Mouse (Mus musculus) kidney, adult 8-10 months (tissue): Measurements from ENCODE around the gene Gm11541.
"Not testable (repeated sequence)": the region's sequence is repeated elsewhere in the genome, so short reads cannot be mapped to it uniquely, and the experiment has no call there.

Experiments used
- DNase-seq, 2 experiments: peaks; one replicate each; pipeline ENCODE4 v3.0.0; 2022

The Gm11541 gene

GRCm38 (mm10) chr11:94697140-94697539 is 7.2 kb downstream of the Gm11541 start:
- DNase-seq = no peak

- DNase-seq = no peak
These were observed 8.8 kb downstream of the Gm11541 start for GRCm38 (mm10) chr11:94695508-94695907.

- DNase-seq = not testable (repeated sequence)
These were observed 11.8 kb downstream of the Gm11541 start for GRCm38 (mm10) chr11:94692502-94692901.

GRCm38 (mm10) chr11:94687178-94687577 is 17.1 kb downstream of the Gm11541 start:
- DNase-seq = no peak

GRCm38 (mm10) chr11:94682427-94682826 is 21.9 kb downstream of the Gm11541 start:
- DNase-seq = no peak

GRCm38 (mm10) chr11:94681640-94682039 is 22.7 kb downstream of the Gm11541 start:
- no peak for DNase-seq

- no peak for DNase-seq
These were observed 23.7 kb downstream of the Gm11541 start for GRCm38 (mm10) chr11:94680639-94681038.

GRCm38 (mm10) chr11:94677607-94678145 is 26.6 kb downstream of the Gm11541 start:
- no peak for DNase-seq

GRCm38 (mm10) chr11:94676754-94677606 is 27.3 kb downstream of the Gm11541 start, which contains the start of gene Xylt2:
Xylt2 (minus strand) TSS chr11:94677515.
- peak; percentile 90 to 93 for DNase-seq

GRCm38 (mm10) chr11:94676308-94676707 is 28.0 kb downstream of the Gm11541 start:
- no peak for DNase-seq

- DNase-seq = no peak
These were observed 28.9 kb downstream of the Gm11541 start for GRCm38 (mm10) chr11:94675446-94675845.

GRCm38 (mm10) chr11:94674984-94675383 is 29.3 kb downstream of the Gm11541 start:
- DNase-seq = no peak

GRCm38 (mm10) chr11:94665281-94665680 is 39.0 kb downstream of the Gm11541 start:
- peak; percentile 67 to 77 for DNase-seq

GRCm38 (mm10) chr11:94661344-94661743 is 43.0 kb downstream of the Gm11541 start:
- DNase-seq = no peak

- DNase-seq = peak; percentile 79 to 85
These were observed 50.4 kb downstream of the Gm11541 start, which contains the start of the genes Mrpl27 and Eme1 for GRCm38 (mm10) chr11:94653663-94654436. Mrpl27 (plus strand) TSS chr11:94653767. Eme1 (minus strand) TSS chr11:94653964.

GRCm38 (mm10) chr11:94652973-94653372 is 51.3 kb downstream of the Gm11541 start:
- DNase-seq = no peak

GRCm38 (mm10) chr11:94651241-94651640 is 53.1 kb downstream of the Gm11541 start:
- not testable (repeated sequence) for DNase-seq

GRCm38 (mm10) chr11:94646457-94646856 is 57.8 kb downstream of the Gm11541 start:
- DNase-seq = no peak
